Mouse (Mus musculus): Measurements from ENCODE around the gene Morn1. TPM values are rescaled to one million over a fixed set of nuclear protein-coding genes. Genes with fewer than 3 reads are reported as not detected.
A peak's percentile ranks its signal among the peaks of the same experiment; 100 is the strongest.

Gene Morn1
- polyA plus RNA-seq (2015; fragmentation: Nextera tagmentation; extraction: Ambion mirVana): 5.1 and 5.3 TPM in 2 replicates

- Histone ChIP-seq H3K4me2 (peak within 1 kb of the TSS; percentile 92), H3K27ac (peak within 1 kb of the TSS; percentile 96), H3K4me3 (replicated peaks) (peak within 1 kb of the TSS; percentile 96), H3K9ac (peak within 1 kb of the TSS; percentile 80), H3K4me1 (peaks cover 39% of the 10 kb centered on the region), H3K36me3 (peaks cover 27% of the 10 kb centered on the region), H3K27me3 (no peaks in the 10 kb centered on the region), H3K9me3 (replicated peaks) (no peaks in the 10 kb centered on the region)
- peak; percentile 98 for ATAC-seq (replicated peaks; ENCODE audit: low FRiP score)
- WGBS: under 1% methylated on average over 85 of the region's 85 CpGs
Measured at GRCm38 (mm10) chr4:155086108-155087024, at the start of gene Morn1, which contains the start of gene Rer1. Gene Morn1 (plus strand): TSS chr4:155086577. Gene Rer1 (minus strand): TSS chr4:155086382.

GRCm38 (mm10) chr4:155040197-155040596 is 46.2 kb upstream of the Morn1 start:
- H3K4me1 ChIP-seq: peaks cover 10% of the 10 kb centered on the region
- no peak overlapping the region for H3K4me2 ChIP-seq
- ATAC-seq (replicated peaks; ENCODE audit: low FRiP score): no peak
- no peak overlapping the region for H3K4me3 ChIP-seq (replicated peaks)
- H3K27ac ChIP-seq: no peak overlapping the region
- 27% methylated on average over 9 of the region's 9 CpGs for WGBS
- no peaks in the 10 kb centered on the region for H3K9me3 ChIP-seq (replicated peaks)
- H3K27me3 ChIP-seq: peaks cover 78% of the 10 kb centered on the region
- no peaks in the 10 kb centered on the region for H3K36me3 ChIP-seq
- no peak overlapping the region for H3K9ac ChIP-seq

- Histone ChIP-seq H3K36me3 (no peaks in the 10 kb centered on the region), H3K27ac (no peak overlapping the region), H3K9ac (no peak overlapping the region), H3K4me1 (peaks cover 10% of the 10 kb centered on the region), H3K4me3 (replicated peaks) (no peak overlapping the region), H3K4me2 (no peak overlapping the region), H3K9me3 (replicated peaks) (no peaks in the 10 kb centered on the region), H3K27me3 (peaks cover 81% of the 10 kb centered on the region)
- 64% methylated on average over 6 of the region's 6 CpGs for WGBS
- ATAC-seq (replicated peaks; ENCODE audit: low FRiP score): no peak
Measured at GRCm38 (mm10) chr4:155040696-155041095, 45.7 kb upstream of the Morn1 start.

- H3K9ac ChIP-seq: no peak overlapping the region
- no peaks in the 10 kb centered on the region for H3K9me3 ChIP-seq (replicated peaks)
Measured at GRCm38 (mm10) chr4:155042606-155043288, 43.6 kb upstream of the Morn1 start.

GRCm38 (mm10) chr4:155043289-155043625 is 43.1 kb upstream of the Morn1 start:
- Histone ChIP-seq H3K27me3 (peaks cover 72% of the 10 kb centered on the region), H3K4me1 (peaks cover 10% of the 10 kb centered on the region), H3K36me3 (no peaks in the 10 kb centered on the region), H3K27ac (no peak overlapping the region), H3K4me3 (replicated peaks) (peak overlapping the region; percentile 40), H3K9me3 (replicated peaks) (no peaks in the 10 kb centered on the region), H3K4me2 (peak overlapping the region; percentile 74), H3K9ac (no peak overlapping the region)
- ATAC-seq (replicated peaks; ENCODE audit: low FRiP score): no peak
- 2% methylated on average over 25 of the region's 25 CpGs for WGBS

More at GRCm38 (mm10) chr4:155042606-155043288, 43.6 kb upstream of the Morn1 start:
- WGBS: 3% methylated on average over 65 of the region's 65 CpGs
- Histone ChIP-seq H3K4me1 (peaks cover 10% of the 10 kb centered on the region), H3K27ac (no peak overlapping the region), H3K27me3 (peaks cover 72% of the 10 kb centered on the region), H3K4me3 (replicated peaks) (peak overlapping the region; percentile 40), H3K4me2 (peak overlapping the region; percentile 74), H3K36me3 (no peaks in the 10 kb centered on the region)
- ATAC-seq (replicated peaks; ENCODE audit: low FRiP score): 0 out of 2 replicates have a peak, but pooled peaks have one; percentile 9

- no peaks in the 10 kb centered on the region for H3K9me3 ChIP-seq (replicated peaks)
- no peak for ATAC-seq (replicated peaks; ENCODE audit: low FRiP score)
- WGBS: 86% methylated on average over 14 of the region's 14 CpGs
- peaks cover 10% of the 10 kb centered on the region for H3K4me1 ChIP-seq
- H3K36me3 ChIP-seq: no peaks in the 10 kb centered on the region
- no peak overlapping the region for H3K27ac ChIP-seq
- H3K27me3 ChIP-seq: peaks cover 47% of the 10 kb centered on the region
- no peak overlapping the region for H3K4me2 ChIP-seq
- no peak overlapping the region for H3K9ac ChIP-seq
- no peak overlapping the region for H3K4me3 ChIP-seq (replicated peaks)
Measured at GRCm38 (mm10) chr4:155046636-155047035, 39.7 kb upstream of the Morn1 start.

- H3K4me3 ChIP-seq (replicated peaks): no peak overlapping the region
- H3K27ac ChIP-seq: no peak overlapping the region
- H3K27me3 ChIP-seq: peaks cover 12% of the 10 kb centered on the region
- WGBS: 57% methylated on average over 7 of the region's 7 CpGs
- ATAC-seq (replicated peaks; ENCODE audit: low FRiP score): no peak
- no peaks in the 10 kb centered on the region for H3K9me3 ChIP-seq (replicated peaks)
- no peak overlapping the region for H3K4me2 ChIP-seq
- no peaks in the 10 kb centered on the region for H3K4me1 ChIP-seq
- no peak overlapping the region for H3K9ac ChIP-seq
- no peaks in the 10 kb centered on the region for H3K36me3 ChIP-seq
Measured at GRCm38 (mm10) chr4:155050116-155050515, 36.3 kb upstream of the Morn1 start.

GRCm38 (mm10) chr4:155056724-155057123 is 29.7 kb upstream of the Morn1 start, which contains the start of gene Plch2:
Gene Plch2 (minus strand): TSS chr4:155056784.
- H3K4me2 ChIP-seq: no peak within 1 kb of the TSS
- H3K9me3 ChIP-seq (replicated peaks): no peaks in the 10 kb centered on the region
- H3K36me3 ChIP-seq: no peaks in the 10 kb centered on the region
- ATAC-seq (replicated peaks; ENCODE audit: low FRiP score): no peak
- H3K4me1 ChIP-seq: peaks cover 15% of the 10 kb centered on the region; the same call in 1 of the 2 replicates
- no peak within 1 kb of the TSS for H3K27ac ChIP-seq
- 53% methylated on average over 10 of the region's 10 CpGs for WGBS
- no peak within 1 kb of the TSS for H3K9ac ChIP-seq
- no peak within 1 kb of the TSS for H3K4me3 ChIP-seq (replicated peaks)
- H3K27me3 ChIP-seq: no peaks in the 10 kb centered on the region; the same call in 1 of the 2 replicates

- H3K27me3 ChIP-seq: no peaks in the 10 kb centered on the region; the same call in 1 of the 2 replicates
- H3K4me3 ChIP-seq (replicated peaks): no peak overlapping the region
- no peaks in the 10 kb centered on the region for H3K9me3 ChIP-seq (replicated peaks)
- no peak overlapping the region for H3K9ac ChIP-seq
- H3K27ac ChIP-seq: no peak overlapping the region
- no peak overlapping the region for H3K4me2 ChIP-seq
- peaks cover 23% of the 10 kb centered on the region for H3K4me1 ChIP-seq
- H3K36me3 ChIP-seq: no peaks in the 10 kb centered on the region
- WGBS: 42% methylated on average over 10 of the region's 10 CpGs
- ATAC-seq (replicated peaks; ENCODE audit: low FRiP score): no peak
Measured at GRCm38 (mm10) chr4:155058325-155058724, 28.1 kb upstream of the Morn1 start.

- WGBS: 6% methylated on average over 3 of the region's 3 CpGs
- H3K4me1 ChIP-seq: peaks cover 40% of the 10 kb centered on the region
- H3K4me3 ChIP-seq (replicated peaks): no peak overlapping the region
- H3K4me2 ChIP-seq: peak overlapping the region; percentile 14; the same call in 1 of the 2 replicates
- peaks cover 7% of the 10 kb centered on the region for H3K36me3 ChIP-seq
- ATAC-seq (replicated peaks; ENCODE audit: low FRiP score): peak; percentile 31; the same call in 1 of the 2 replicates
- H3K9ac ChIP-seq: no peak overlapping the region
- H3K27me3 ChIP-seq: no peaks in the 10 kb centered on the region
- no peaks in the 10 kb centered on the region for H3K9me3 ChIP-seq (replicated peaks)
- peak overlapping the region; percentile 88 for H3K27ac ChIP-seq
Measured at GRCm38 (mm10) chr4:155063895-155064294, 22.5 kb upstream of the Morn1 start.

- Histone ChIP-seq H3K4me3 (replicated peaks) (no peak overlapping the region), H3K9ac (no peak overlapping the region), H3K36me3 (peaks cover 13% of the 10 kb centered on the region), H3K9me3 (replicated peaks) (no peaks in the 10 kb centered on the region), H3K27ac (peak overlapping the region; percentile 88), H3K4me2 (no peak overlapping the region), H3K27me3 (no peaks in the 10 kb centered on the region), H3K4me1 (peaks cover 44% of the 10 kb centered on the region)
- ATAC-seq (replicated peaks; ENCODE audit: low FRiP score): no peak
- 58% methylated on average over 2 of the region's 2 CpGs for WGBS
Measured at GRCm38 (mm10) chr4:155064474-155064873, 21.9 kb upstream of the Morn1 start.

Measured in kidney, embryonic 15.5 days (tissue).